Mouse (Mus musculus) limb, embryonic 12.5 days (tissue): Measurements from ENCODE around the gene Slc6a18. TPM values are rescaled to one million over a fixed set of nuclear protein-coding genes. Genes with fewer than 3 reads are reported as not detected.
A peak's percentile ranks its signal among the peaks of the same experiment; 100 is the strongest.

Source experiments
- ATAC-seq: fragments of 200-750 bp; cut with Nextera tagmentation; 2 replicates; pipeline ENCODE4 v1.8.0; 2017; ENCODE audit warnings: low read depth, moderate TSS enrichment; ENCODE audit not compliant: insufficient number of reproducible peaks, insufficient read depth, low FRiP score, low TSS enrichment
- H3K27ac ChIP-seq: fragments of 300-500 bp; sonication (generic); 2 replicates; pipeline ENCODE4 v1.5.1; 2016; ENCODE audit warnings: mild to moderate bottlenecking, moderate library complexity
- H3K27me3 ChIP-seq: fragments of 300-500 bp; sonication (generic); 2 replicates; pipeline ENCODE4 v1.6.1; 2016; ENCODE audit warnings: mild to moderate bottlenecking, moderate library complexity
- H3K36me3 ChIP-seq: fragments of 300-500 bp; sonication (generic); 2 replicates; pipeline ENCODE4 v1.6.1; 2016; ENCODE audit warnings: mild to moderate bottlenecking, moderate library complexity
- H3K4me1 ChIP-seq: fragments of 300-500 bp; sonication (generic); replicated peaks from 2 replicates; pipeline ENCODE4 v1.6.1; 2016
- H3K4me2 ChIP-seq: fragments of 300-500 bp; sonication (generic); 2 replicates; pipeline ENCODE4 v1.6.1; 2016; ENCODE audit warnings: mild to moderate bottlenecking, moderate library complexity
- H3K4me3 ChIP-seq: fragments of 300-500 bp; sonication (generic); replicated peaks from 2 replicates; pipeline ENCODE4 v1.5.1; 2016; ENCODE audit warnings: mild to moderate bottlenecking
- H3K9ac ChIP-seq: fragments of 300-500 bp; sonication (generic); replicated peaks from 2 replicates; pipeline ENCODE4 v1.6.1; 2016; ENCODE audit warnings: mild to moderate bottlenecking, moderate library complexity
- H3K9me3 ChIP-seq: fragments of 300-500 bp; sonication (generic); 2 replicates; pipeline ENCODE4 v1.6.1; 2016; ENCODE audit warnings: mild to moderate bottlenecking, moderate library complexity
- WGBS: fragments of 180-500 bp; shearing (Covaris S2); methylation state at CpG from one replicate; pipeline ENCODE4 v1.1.7; 2016; 5-methylcytosine and 5-hydroxymethylcytosine counted together
- polyA plus RNA-seq: library from polyadenylated mRNA; unstranded; fragments of >200 nt; fragmentation: Nextera tagmentation; extraction: Ambion mirVana; gene quantifications from 2 replicates; pipeline ENCODE4 v1.2.1, GENCODE M21; 2016

The Slc6a18 gene
- not detected in 2 replicates for polyA plus RNA-seq

DNA sequence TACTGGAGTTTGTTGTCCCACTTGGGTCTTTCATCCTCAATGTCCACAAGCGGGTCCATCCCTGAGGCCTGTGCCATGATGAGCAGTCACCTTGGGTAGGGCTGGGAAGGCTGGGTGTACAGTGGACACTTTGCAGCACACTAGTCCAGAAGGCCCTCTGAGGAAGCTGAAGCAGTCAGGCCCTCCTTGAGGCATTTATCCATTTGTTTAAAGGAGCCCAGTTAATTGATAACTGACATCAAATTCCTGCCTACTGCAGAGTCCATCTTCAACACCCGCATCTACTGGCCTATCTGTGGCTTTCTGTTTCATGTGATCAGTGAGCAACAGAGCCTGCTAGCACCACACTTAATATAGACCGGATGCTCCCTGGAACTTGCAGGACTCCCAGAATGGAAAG is at the start of gene Slc6a18:
Gene Slc6a18 (minus strand): TSS at position 171 of the 400 bp plus-strand sequence.
- H3K4me2 ChIP-seq = no peak within 1 kb of the TSS
- no peaks in the 10 kb centered on the region for H3K27me3 ChIP-seq
- H3K4me1 ChIP-seq = no peaks in the 10 kb centered on the region
- no peak within 1 kb of the TSS for H3K4me3 ChIP-seq
- H3K36me3 ChIP-seq = no peaks in the 10 kb centered on the region
- H3K9me3 ChIP-seq = no peaks in the 10 kb centered on the region
- ATAC-seq = no peak
- no peak within 1 kb of the TSS for H3K27ac ChIP-seq
- 87% methylated on average over 3 of the region's 3 CpGs for WGBS
- H3K9ac ChIP-seq = no peak within 1 kb of the TSS

DNA sequence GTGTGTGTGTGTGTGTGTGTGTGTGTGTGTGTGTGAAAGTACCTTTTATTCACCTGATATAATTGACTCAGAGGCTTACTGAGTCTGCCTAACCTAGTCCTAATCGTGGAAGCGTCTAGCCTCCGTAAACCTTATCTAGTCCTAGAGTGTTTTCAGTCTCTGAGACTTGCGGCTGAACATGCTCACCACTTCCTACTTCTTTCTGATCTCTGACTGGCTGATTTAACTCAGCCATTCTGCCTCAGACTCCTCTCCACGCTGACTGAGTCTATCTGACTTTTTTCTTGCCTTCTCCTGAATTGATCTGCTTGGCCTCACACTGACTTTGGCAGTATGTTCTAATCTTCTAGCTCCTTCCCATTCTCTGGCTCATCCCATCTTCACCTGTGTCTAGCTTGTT is 47.5 kb upstream of the Slc6a18 start:
- no peaks in the 10 kb centered on the region for H3K27me3 ChIP-seq
- no peaks in the 10 kb centered on the region for H3K9me3 ChIP-seq
- no peak for ATAC-seq
- no peaks in the 10 kb centered on the region; the same call in 1 of the 2 replicates for H3K4me1 ChIP-seq
- no peak overlapping the region for H3K9ac ChIP-seq
- WGBS = 77% methylated on average over 5 of the region's 5 CpGs
- no peak overlapping the region for H3K4me3 ChIP-seq
- no peak overlapping the region for H3K4me2 ChIP-seq
- H3K36me3 ChIP-seq = no peaks in the 10 kb centered on the region
- no peak overlapping the region for H3K27ac ChIP-seq

DNA sequence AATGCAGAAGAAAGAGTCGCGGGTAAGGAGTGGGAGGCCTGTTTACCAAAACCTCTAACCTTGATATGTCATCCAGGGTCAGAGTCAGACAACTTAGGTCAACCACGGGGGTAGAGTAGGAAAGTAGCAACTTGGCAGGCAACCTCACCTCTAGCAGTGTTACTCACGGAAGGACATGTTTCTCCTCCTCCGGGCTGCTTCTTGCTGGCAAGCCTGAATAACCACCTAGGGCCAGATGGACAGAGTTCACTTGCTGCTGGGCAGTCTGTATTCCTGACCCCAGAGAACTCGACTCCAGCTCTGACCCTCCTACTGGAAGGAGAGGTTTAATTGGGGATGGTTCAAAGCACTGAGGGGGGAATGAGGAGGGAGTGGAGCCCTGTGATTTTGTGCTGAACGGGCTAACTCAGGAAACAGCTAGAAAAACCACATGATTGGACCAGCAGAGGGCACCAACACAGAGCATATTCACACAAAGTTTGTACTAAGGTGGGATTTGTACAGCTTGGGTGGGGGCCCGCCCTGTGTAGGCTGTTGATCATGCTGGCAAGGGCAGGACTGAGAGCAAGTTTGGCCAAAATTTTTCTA is 45.4 kb upstream of the Slc6a18 start:
- Histone ChIP-seq H3K4me3 (no peak overlapping the region), H3K4me2 (no peak overlapping the region), H3K36me3 (no peaks in the 10 kb centered on the region), H3K27me3 (no peaks in the 10 kb centered on the region), H3K9ac (no peak overlapping the region), H3K9me3 (no peaks in the 10 kb centered on the region), H3K4me1 (no peaks in the 10 kb centered on the region; the same call in 1 of the 2 replicates), H3K27ac (no peak overlapping the region)
- 37% methylated on average over 8 of the region's 8 CpGs for WGBS
- ATAC-seq = peak; percentile 66

DNA sequence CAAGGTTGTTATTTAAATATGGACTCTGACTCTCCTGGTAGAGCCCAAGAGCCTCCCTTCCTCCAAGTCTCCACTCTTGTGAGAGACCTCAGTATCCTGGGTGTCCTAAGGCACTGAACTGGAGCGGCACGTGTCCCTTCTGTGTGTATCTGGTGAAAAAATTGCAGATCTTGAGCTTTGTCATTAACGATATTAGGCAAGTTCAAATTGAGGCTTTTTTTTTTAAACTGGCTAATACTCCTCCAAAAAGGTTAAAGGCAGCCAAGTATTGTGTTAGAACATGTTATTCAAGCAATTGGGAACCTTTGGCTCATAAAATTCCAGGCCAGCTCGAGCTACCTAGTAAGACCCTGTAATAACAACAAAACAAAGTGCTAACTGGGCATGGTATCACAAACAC is 42.4 kb upstream of the Slc6a18 start:
- H3K36me3 ChIP-seq = no peaks in the 10 kb centered on the region
- H3K9me3 ChIP-seq = no peaks in the 10 kb centered on the region
- no peak overlapping the region for H3K4me2 ChIP-seq
- H3K27ac ChIP-seq = no peak overlapping the region
- H3K9ac ChIP-seq = no peak overlapping the region
- ATAC-seq = no peak
- H3K4me1 ChIP-seq = no peaks in the 10 kb centered on the region
- no peak overlapping the region for H3K4me3 ChIP-seq
- 80% methylated on average over 4 of the region's 4 CpGs for WGBS
- H3K27me3 ChIP-seq = no peaks in the 10 kb centered on the region

DNA sequence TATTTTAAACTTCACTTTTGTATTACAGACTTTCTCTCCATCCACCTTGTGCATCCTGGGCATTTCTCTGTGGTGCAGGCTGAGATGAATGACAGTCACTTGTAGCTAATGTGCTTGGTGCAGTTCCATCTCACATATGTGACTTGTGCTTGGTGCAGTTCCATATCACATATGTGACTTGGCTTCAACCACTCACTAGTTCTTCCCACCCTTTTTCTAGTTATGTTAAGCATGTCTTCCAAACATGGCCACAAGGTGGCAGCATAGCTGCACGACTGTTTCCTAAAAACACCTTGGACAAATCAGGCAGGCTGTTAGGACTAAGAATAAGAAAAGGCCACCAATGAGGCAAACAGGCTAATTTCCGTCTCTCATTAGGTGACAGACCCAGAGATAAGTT is 40.4 kb upstream of the Slc6a18 start:
- Histone ChIP-seq H3K4me2 (no peak overlapping the region), H3K27me3 (no peaks in the 10 kb centered on the region), H3K9me3 (no peaks in the 10 kb centered on the region), H3K4me1 (no peaks in the 10 kb centered on the region), H3K9ac (no peak overlapping the region), H3K36me3 (no peaks in the 10 kb centered on the region), H3K4me3 (no peak overlapping the region), H3K27ac (no peak overlapping the region)
- ATAC-seq = peak; percentile 63; the same call in 1 of the 2 replicates
- whole genome bisulfite sequencing = 1% methylated on average over 2 of the region's 2 CpGs

DNA sequence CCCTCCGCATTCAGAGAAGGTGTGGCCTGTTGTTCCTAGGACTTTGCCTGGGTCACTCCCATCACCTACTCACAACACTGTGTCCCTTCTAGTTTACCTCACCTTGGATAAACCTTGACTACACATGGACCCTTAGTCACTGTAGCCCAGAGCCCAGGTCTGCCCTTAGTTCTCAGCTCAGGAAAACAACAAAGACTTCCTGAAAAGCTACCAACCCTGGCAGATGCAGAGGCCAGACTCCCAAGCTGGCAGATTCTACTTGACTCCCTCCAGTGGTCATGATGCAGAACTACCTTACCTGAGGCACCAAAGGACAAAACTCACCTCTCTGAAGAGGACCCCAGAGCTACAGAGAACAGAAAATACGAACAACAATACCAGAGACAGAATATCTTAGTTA is 36.2 kb upstream of the Slc6a18 start:
- Histone ChIP-seq H3K27ac (no peak overlapping the region), H3K9me3 (no peaks in the 10 kb centered on the region), H3K4me3 (no peak overlapping the region), H3K4me1 (no peaks in the 10 kb centered on the region), H3K4me2 (no peak overlapping the region), H3K36me3 (no peaks in the 10 kb centered on the region), H3K9ac (no peak overlapping the region), H3K27me3 (no peaks in the 10 kb centered on the region)
- ATAC-seq = no peak
- WGBS = 78% methylated on average over 2 of the region's 2 CpGs

DNA sequence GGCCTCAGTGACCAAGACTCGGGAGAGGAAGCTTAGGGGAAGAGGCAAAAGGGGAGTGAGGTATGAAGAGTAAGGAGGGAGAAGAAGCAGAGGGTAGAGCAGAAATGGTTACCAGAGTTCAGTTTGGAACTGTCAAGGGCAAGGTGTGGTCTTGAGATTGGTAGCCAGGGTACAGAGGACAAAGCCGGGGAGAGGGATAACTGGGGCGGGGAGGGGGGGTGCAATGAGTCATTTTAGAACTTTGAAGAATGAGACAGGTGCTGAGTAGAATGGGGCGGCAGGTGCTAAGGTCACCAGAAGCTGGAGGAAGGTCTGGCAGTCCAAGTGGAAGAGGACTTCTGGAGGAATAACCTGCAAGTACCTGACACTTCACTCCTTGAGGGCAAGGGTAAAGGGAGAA is 35.4 kb upstream of the Slc6a18 start:
- H3K4me2 ChIP-seq = no peak overlapping the region
- no peak for ATAC-seq
- 77% methylated on average over 4 of the region's 4 CpGs for WGBS

DNA sequence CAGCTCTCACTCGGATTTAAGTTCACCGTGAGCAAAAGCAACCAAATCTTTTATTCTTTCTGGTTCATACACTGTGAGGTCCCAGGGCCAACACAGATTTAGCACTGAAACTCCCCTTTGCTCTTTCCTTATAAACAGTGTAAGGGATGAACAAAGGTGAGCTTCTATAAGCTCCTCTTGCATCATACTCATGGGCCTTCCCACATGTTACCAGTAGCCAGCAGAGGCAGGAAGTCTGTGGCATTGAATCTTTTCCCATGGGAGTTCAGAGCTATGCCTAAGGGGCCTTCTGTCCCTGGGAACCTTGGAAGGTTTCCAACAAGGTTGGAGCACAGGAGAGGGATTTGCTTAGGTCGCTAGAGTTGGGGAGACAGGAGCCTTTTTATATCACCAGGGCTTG is 34.4 kb upstream of the Slc6a18 start:
- ATAC-seq = no peak
- no peaks in the 10 kb centered on the region for H3K27me3 ChIP-seq
- no peaks in the 10 kb centered on the region for H3K4me1 ChIP-seq
- no peak overlapping the region for H3K4me3 ChIP-seq
- no peaks in the 10 kb centered on the region for H3K9me3 ChIP-seq
- H3K4me2 ChIP-seq = no peak overlapping the region
- H3K36me3 ChIP-seq = no peaks in the 10 kb centered on the region
- H3K9ac ChIP-seq = no peak overlapping the region
- 78% methylated on average over 3 of the region's 3 CpGs for WGBS
- no peak overlapping the region for H3K27ac ChIP-seq

More for the DNA sequence above, 35.4 kb upstream of the Slc6a18 start:
- no peak overlapping the region for H3K4me3 ChIP-seq
- no peaks in the 10 kb centered on the region for H3K27me3 ChIP-seq
- H3K36me3 ChIP-seq = no peaks in the 10 kb centered on the region
- no peak overlapping the region for H3K9ac ChIP-seq
- H3K9me3 ChIP-seq = no peaks in the 10 kb centered on the region
- H3K27ac ChIP-seq = no peak overlapping the region
- no peaks in the 10 kb centered on the region for H3K4me1 ChIP-seq

DNA sequence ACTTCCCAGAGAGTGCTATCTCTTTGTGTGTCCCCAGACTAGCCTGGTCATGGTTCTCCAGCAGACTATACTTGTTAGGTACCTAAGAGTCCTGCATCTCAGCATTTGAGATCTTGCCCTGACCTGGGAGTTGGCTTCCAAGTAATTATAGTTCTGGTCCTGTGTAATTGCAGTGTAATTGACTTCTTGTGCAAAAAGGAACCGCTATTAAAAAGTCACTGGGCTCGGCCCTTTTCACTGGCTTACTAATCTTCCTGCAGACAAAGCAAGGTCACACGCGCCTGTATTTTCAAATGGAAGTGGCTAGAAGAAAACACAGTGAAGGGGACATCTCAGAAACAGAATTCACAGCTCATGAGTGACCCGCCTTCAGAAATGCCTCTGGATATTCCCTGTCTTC is 34.0 kb upstream of the Slc6a18 start:
- Histone ChIP-seq H3K36me3 (no peaks in the 10 kb centered on the region), H3K4me1 (no peaks in the 10 kb centered on the region), H3K9me3 (no peaks in the 10 kb centered on the region), H3K9ac (no peak overlapping the region), H3K27ac (no peak overlapping the region), H3K4me3 (no peak overlapping the region), H3K27me3 (no peaks in the 10 kb centered on the region), H3K4me2 (no peak overlapping the region)
- no peak for ATAC-seq
- 84% methylated on average over 5 of the region's 5 CpGs for WGBS

DNA sequence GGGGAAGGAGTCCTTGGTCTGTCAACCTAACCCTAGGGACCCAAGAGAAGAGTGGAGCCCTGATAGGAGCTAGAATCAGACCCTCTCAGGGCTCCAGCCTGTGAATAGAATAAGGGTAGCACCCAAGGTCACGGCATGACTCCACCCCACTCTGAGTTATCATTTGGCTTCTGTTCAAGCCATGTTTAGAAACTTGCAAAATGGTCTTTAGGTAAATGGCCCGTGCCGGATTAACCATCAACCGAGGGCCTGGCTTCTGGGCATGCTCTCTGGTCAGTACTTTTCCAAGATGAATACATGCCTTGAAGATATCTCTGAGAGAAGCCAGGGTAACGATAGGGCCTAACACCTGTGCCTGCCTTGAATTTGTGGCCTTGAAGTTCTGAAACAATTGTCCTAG is 33.4 kb upstream of the Slc6a18 start:
- H3K27ac ChIP-seq = no peak overlapping the region
- no peak overlapping the region for H3K4me2 ChIP-seq
- H3K27me3 ChIP-seq = no peaks in the 10 kb centered on the region
- no peak for ATAC-seq
- H3K4me1 ChIP-seq = no peaks in the 10 kb centered on the region
- no peak overlapping the region for H3K4me3 ChIP-seq
- 93% methylated on average over 5 of the region's 5 CpGs for WGBS
- no peaks in the 10 kb centered on the region for H3K9me3 ChIP-seq
- H3K36me3 ChIP-seq = no peaks in the 10 kb centered on the region
- H3K9ac ChIP-seq = no peak overlapping the region

DNA sequence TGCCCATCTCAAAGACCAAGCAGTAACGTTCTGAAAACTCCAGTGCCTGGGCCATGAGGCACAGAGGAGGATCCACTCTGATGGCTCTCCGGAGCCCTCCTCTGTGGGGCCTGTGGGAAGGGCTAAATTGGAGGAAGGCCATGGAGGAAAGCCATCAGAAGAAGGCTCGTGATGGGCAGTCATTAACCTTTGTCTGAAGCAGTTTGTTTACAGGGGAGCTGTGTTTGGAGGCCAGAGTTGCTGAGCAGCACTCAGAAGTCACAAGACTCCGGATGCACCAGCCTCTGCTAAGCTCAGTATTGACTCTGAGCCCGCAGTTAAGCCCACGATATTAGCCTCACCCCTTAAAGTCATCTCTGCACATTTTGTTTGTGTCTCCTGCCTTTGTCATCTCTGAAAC is 31.7 kb upstream of the Slc6a18 start:
- no peak overlapping the region for H3K4me2 ChIP-seq
- H3K27me3 ChIP-seq = no peaks in the 10 kb centered on the region
- no peaks in the 10 kb centered on the region for H3K36me3 ChIP-seq
- no peak for ATAC-seq
- H3K27ac ChIP-seq = no peak overlapping the region
- 52% methylated on average over 6 of the region's 6 CpGs for WGBS
- no peaks in the 10 kb centered on the region for H3K4me1 ChIP-seq
- no peaks in the 10 kb centered on the region for H3K9me3 ChIP-seq
- H3K9ac ChIP-seq = no peak overlapping the region
- no peak overlapping the region for H3K4me3 ChIP-seq

DNA sequence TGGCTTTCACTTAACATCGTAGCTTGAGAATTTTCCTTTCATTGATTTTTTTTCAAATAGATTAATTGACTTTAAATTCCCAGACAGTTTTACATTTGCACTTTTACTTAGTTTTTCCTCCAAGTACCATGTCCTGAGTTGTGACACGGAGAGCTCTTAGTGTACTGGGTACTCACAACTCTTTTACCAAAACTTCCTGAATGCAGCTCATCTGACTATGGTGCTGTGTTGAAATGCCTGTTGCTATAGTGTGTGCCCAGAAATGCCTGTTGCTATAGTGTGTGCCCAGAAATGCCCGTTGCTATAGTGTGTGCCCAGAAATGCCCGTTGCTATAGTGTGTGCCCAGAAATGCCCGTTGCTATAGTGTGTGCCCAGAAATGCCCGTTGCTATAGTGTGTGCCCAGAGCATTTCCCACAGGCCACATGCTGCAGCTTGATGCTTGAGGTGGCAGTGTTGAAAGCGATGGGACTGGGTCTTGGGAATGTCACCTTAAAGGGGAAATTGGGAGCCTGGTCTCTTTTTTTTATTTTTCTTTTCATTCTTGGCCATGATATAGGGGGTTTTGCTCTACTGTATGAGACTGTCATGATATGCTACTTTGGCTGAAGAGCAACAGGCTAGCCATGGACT is 27.0 kb upstream of the Slc6a18 start, which contains the start of gene Slc6a19:
Gene Slc6a19 (minus strand): TSS at position 172 of the 632 bp plus-strand sequence.
- ATAC-seq = no peak
- Histone ChIP-seq H3K4me2 (no peak within 1 kb of the TSS), H3K9me3 (no peaks in the 10 kb centered on the region), H3K4me3 (no peak within 1 kb of the TSS), H3K27ac (no peak within 1 kb of the TSS), H3K9ac (no peak within 1 kb of the TSS), H3K36me3 (no peaks in the 10 kb centered on the region), H3K27me3 (no peaks in the 10 kb centered on the region), H3K4me1 (no peaks in the 10 kb centered on the region)
- WGBS = 90% methylated on average over 7 of the region's 7 CpGs
